Comparison of ENCODE assay signal across 8 mouse cellular contexts in genomic region chr11:71005046-71005445, GRCm38 (mm10). TPM values are rescaled to one million over a fixed set of nuclear protein-coding genes. Genes with fewer than 3 reads are reported as not detected.
DNase-seq lines count a peak whose midpoint lies in the region; ATAC-seq lines count a peak whose summit lies in the region.

No protein-coding gene starts in this region.

- no peaks in the 10 kb centered on the region for H3K9me3 ChIP-seq in liver, embryonic 11.5 days (ENCODE audit: control insufficient read depth, low read length)

- ATAC-seq in liver, embryonic 11.5 days (replicated peaks; ENCODE audit: low FRiP score), result no peak

- no peaks in the 10 kb centered on the region for H3K27me3 ChIP-seq in liver, embryonic 11.5 days (replicated peaks; ENCODE audit: control insufficient read depth, insufficient read depth, low read length)

- peaks cover 11% of the 10 kb centered on the region for H3K4me1 ChIP-seq in liver, embryonic 11.5 days (replicated peaks; ENCODE audit: control insufficient read depth, insufficient read depth, low read length)

- peak overlapping the region; percentile 91 for H3K4me3 ChIP-seq in liver, embryonic 11.5 days (ENCODE audit: low read depth, low read length)

- H3K9ac ChIP-seq in liver, embryonic 11.5 days (ENCODE audit: low read depth, low read length), result 0 out of 2 replicates have a peak overlapping the region, but pooled peaks have one; percentile 10

- no peaks in the 10 kb centered on the region; the same call in 1 of the 2 replicates for H3K36me3 ChIP-seq in liver, embryonic 11.5 days (ENCODE audit: control insufficient read depth, insufficient read depth, low read length)

- no peak overlapping the region for H3K27ac ChIP-seq in liver, embryonic 11.5 days (ENCODE audit: low read depth, low read length)

- peak overlapping the region; percentile 63 for H3K4me2 ChIP-seq in liver, embryonic 11.5 days

- DNase-seq in embryo, embryonic 10.5 days (ENCODE audit: low spot score), result peak; percentile 23
- no peak for DNase-seq in embryo, embryonic 9.5 days (ENCODE audit: extremely low spot score)
- DNase-seq in thymus, postnatal 25 days, result peak; percentile 6
- DNase-seq in thymus, postnatal 10 days (ENCODE audit: low spot score in 2 of 2), result no peak
- no peak for DNase-seq in liver, embryonic 11.5 days (ENCODE audit: low spot score)
- no peak for DNase-seq in urinary bladder, postnatal 25 days (ENCODE audit: low spot score)
- DNase-seq in B cell, adult 2 months, result no peak
- no peak for DNase-seq in kidney, postnatal 25 days

- 57% methylated on average over 5 of the region's 5 CpGs for whole genome bisulfite sequencing in liver, embryonic 11.5 days

RNA-seq across cellular contexts. Expression of gene Dhx33, which starts 0.8 kb away (rescaled TPM):
- polyA plus RNA-seq in liver, embryonic 11.5 days (2014; fragmentation: Nextera tagmentation; extraction: Ambion mirVana), result 24.2 and 26.6 TPM in 2 replicates

RNA-seq across cellular contexts. Expression of gene Mis12, which starts 14.4 kb away (rescaled TPM):
- polyA plus RNA-seq in liver, embryonic 11.5 days (2014; fragmentation: Nextera tagmentation; extraction: Ambion mirVana), result 31.3 and 31.9 TPM in 2 replicates

RNA-seq across cellular contexts. Expression of gene Derl2, which starts 14.6 kb away (rescaled TPM):
- polyA plus RNA-seq in liver, embryonic 11.5 days (2014; fragmentation: Nextera tagmentation; extraction: Ambion mirVana), result 49.5 and 51.6 TPM in 2 replicates

RNA-seq across cellular contexts. Expression of gene C1qbp, which starts 22.2 kb away (rescaled TPM):
- 568 and 569 TPM in 2 replicates for polyA plus RNA-seq in liver, embryonic 11.5 days (2014; fragmentation: Nextera tagmentation; extraction: Ambion mirVana)

RNA-seq across cellular contexts. Expression of gene 6330403K07Rik, which starts 28.3 kb away (rescaled TPM):
- 16.3 and 20.6 TPM in 2 replicates for polyA plus RNA-seq in liver, embryonic 11.5 days (2014; fragmentation: Nextera tagmentation; extraction: Ambion mirVana)

Comparison
In these comparisons a context has a peak if more than half of its experiments do, and no peak if none do; other contexts are left out.
1. DNase-seq: peak in embryo, embryonic 10.5 days (single experiment) and thymus, postnatal 25 days (single experiment); none in embryo, embryonic 9.5 days (single experiment), thymus, postnatal 10 days (0 of 2), liver, embryonic 11.5 days (single experiment), urinary bladder, postnatal 25 days (single experiment), B cell, adult 2 months (0 of 2) and kidney, postnatal 25 days (0 of 2).